Mouse (Mus musculus): ENCODE measurements at regions not wholly inside any gene's neighbourhood (a gene's known extent, or its start where the extent isn't known, plus 50 kb on each side); places are given as distances from the start of the nearest gene placed in this dataset.
A peak's percentile ranks its signal among the peaks of the same experiment; 100 is the strongest.

DNA sequence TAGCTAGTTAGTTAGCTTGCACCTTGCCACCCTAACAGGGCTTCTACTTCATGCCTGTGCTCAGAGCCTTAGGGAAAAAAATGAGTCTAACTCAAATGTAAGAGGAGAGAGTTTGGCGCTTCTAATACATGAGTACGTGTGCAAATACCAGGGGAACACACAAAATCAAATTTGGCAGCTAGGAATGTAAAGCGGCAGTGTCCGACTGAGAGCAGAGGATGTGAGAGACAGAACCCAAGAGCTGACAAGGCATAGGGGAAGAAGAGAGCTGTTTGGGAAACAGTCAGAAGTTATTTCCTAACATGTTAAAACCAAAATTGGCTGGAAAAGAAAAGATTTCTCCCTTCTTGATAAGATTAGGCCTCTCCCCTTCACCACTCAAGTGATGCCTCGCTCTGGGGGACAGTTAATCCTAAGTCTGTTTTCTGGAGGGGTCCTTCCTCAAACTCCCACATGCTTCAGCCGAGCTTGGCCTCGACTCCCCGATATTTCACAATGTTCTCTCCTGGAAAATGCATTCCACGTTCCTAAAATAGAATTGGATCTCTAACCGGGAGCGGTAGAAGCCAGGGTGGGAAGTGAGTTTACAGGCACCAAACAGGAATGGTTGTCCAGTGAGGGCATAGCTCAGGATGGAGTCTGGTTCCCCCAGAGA, 229.1 kb downstream of the Maf start:
- H3K4me1 ChIP-seq (ENCODE audit: insufficient read depth): peaks cover 5% of the 10 kb centered on the region; the same call in 1 of the 2 replicates
- WGBS (ENCODE audit: insufficient replicate concordance): 70% methylated on average over 11 of the region's 11 CpGs
- no peak overlapping the region for H3K4me3 ChIP-seq (ENCODE audit: low read depth, low read length)
- no peak for ATAC-seq
- no peak overlapping the region for H3K27ac ChIP-seq (ENCODE audit: low read depth)
- H3K4me2 ChIP-seq (ENCODE audit: low read depth, low read length): no peak overlapping the region
- no peaks in the 10 kb centered on the region for H3K36me3 ChIP-seq (replicated peaks; ENCODE audit: insufficient read depth, low read length)
- no peaks in the 10 kb centered on the region for H3K9me3 ChIP-seq (ENCODE audit: low read length)
- no peaks in the 10 kb centered on the region for H3K27me3 ChIP-seq (ENCODE audit: insufficient read depth, low read length)
- DNase-seq: no peak
- TF ChIP-seq EP300 (IDR thresholded peaks at IDR 0.05; ENCODE audit: low read depth) (no peak), CTCF (IDR thresholded peaks at IDR 0.05; ENCODE audit: low read depth) (no peak)
- H3K9ac ChIP-seq (replicated peaks): no peak overlapping the region

DNA sequence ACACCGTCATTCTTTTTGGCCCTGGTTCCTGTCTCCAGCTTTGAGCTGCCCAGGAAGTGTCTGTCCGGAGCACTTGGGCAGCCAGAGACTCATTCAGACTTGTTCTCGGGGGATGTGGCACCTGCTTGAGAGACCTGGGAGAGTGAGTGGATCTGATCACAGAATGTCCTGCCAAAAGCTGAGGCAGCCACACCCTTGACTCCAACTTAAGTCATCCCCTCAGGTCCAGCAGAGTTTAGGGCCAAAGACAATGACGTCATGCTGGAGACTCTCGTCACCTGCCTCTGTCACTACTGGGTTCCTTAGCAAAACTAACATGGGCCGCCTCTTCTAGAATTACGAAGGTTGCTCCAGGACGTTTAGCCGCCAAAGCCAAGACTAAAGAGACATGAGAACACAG, 231.5 kb downstream of the Maf start:
- Histone ChIP-seq H3K36me3 (replicated peaks; ENCODE audit: insufficient read depth, low read length) (no peaks in the 10 kb centered on the region), H3K27me3 (ENCODE audit: insufficient read depth, low read length) (no peaks in the 10 kb centered on the region), H3K4me3 (ENCODE audit: low read depth, low read length) (no peak overlapping the region), H3K27ac (ENCODE audit: low read depth) (no peak overlapping the region), H3K4me2 (ENCODE audit: low read depth, low read length) (no peak overlapping the region), H3K9me3 (ENCODE audit: low read length) (no peaks in the 10 kb centered on the region), H3K4me1 (ENCODE audit: insufficient read depth) (peaks cover 5% of the 10 kb centered on the region; the same call in 1 of the 2 replicates), H3K9ac (replicated peaks) (no peak overlapping the region)
- TF ChIP-seq EP300 (IDR thresholded peaks at IDR 0.05; ENCODE audit: low read depth) (no peak), CTCF (IDR thresholded peaks at IDR 0.05; ENCODE audit: low read depth) (no peak)
- ATAC-seq (no peak), DNase-seq (no peak)
- 82% methylated on average over 9 of the region's 9 CpGs for WGBS (ENCODE audit: insufficient replicate concordance)

DNA sequence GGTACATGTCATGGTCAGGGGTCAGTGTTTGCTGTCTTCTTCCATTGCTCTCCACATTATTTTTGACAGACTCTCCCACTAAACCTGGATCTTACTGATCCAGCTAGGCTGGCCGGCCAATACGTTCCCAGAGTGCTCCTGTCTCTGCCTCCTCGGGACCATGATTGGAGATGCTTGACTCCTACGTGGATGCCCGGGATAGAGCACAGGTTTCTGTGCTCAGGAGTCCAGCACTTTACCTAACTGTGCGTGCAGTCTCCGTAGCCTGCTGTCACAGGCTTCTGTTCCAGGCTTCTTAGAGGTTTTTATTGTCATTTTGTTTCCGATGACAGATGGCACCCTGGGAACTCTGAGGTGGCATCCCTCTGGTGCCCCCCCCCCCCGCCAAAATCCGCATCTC, 232.4 kb downstream of the Maf start:
- no peaks in the 10 kb centered on the region for H3K36me3 ChIP-seq (replicated peaks; ENCODE audit: insufficient read depth, low read length)
- H3K4me1 ChIP-seq (ENCODE audit: insufficient read depth): peaks cover 5% of the 10 kb centered on the region; the same call in 1 of the 2 replicates
- no peaks in the 10 kb centered on the region for H3K27me3 ChIP-seq (ENCODE audit: insufficient read depth, low read length)
- no peak for TF ChIP-seq CTCF (IDR thresholded peaks at IDR 0.05; ENCODE audit: low read depth)
- no peak for TF ChIP-seq EP300 (IDR thresholded peaks at IDR 0.05; ENCODE audit: low read depth)
- no peak for ATAC-seq
- H3K4me2 ChIP-seq (ENCODE audit: low read depth, low read length): no peak overlapping the region
- H3K9ac ChIP-seq (replicated peaks): no peak overlapping the region
- H3K9me3 ChIP-seq (ENCODE audit: low read length): no peaks in the 10 kb centered on the region
- no peak overlapping the region for H3K4me3 ChIP-seq (ENCODE audit: low read depth, low read length)
- no peak overlapping the region for H3K27ac ChIP-seq (ENCODE audit: low read depth)
- WGBS (ENCODE audit: insufficient replicate concordance): 77% methylated on average over 10 of the region's 10 CpGs
- no peak for DNase-seq

DNA sequence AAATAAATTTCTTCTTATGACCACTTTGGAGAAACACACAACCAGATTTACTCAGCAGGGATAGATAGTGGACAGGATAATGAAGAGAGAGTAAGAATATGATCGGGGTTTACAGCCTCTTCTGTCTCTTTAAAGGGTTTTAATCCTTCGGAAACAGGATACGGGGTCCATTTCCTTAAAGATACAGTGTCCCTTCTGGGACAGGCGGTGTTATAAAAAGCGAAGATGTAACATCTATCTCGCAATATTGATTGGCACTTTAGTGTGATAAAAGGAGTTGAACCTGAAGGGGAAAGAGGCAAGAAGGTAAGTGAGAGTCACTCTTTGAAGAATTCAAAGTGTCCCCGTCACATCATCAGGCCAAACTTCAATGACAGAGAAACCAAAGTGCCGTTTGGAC, 233.6 kb downstream of the Maf start:
- Histone ChIP-seq H3K4me2 (ENCODE audit: low read depth, low read length) (peak overlapping the region; percentile 42), H3K4me1 (ENCODE audit: insufficient read depth) (peaks cover 3% of the 10 kb centered on the region; the same call in 1 of the 2 replicates), H3K9me3 (ENCODE audit: low read length) (no peaks in the 10 kb centered on the region), H3K36me3 (replicated peaks; ENCODE audit: insufficient read depth, low read length) (no peaks in the 10 kb centered on the region), H3K27me3 (ENCODE audit: insufficient read depth, low read length) (no peaks in the 10 kb centered on the region), H3K4me3 (ENCODE audit: low read depth, low read length) (no peak overlapping the region), H3K9ac (replicated peaks) (no peak overlapping the region), H3K27ac (ENCODE audit: low read depth) (no peak overlapping the region)
- DNase-seq (no peak), ATAC-seq (no peak)
- TF ChIP-seq EP300 (IDR thresholded peaks at IDR 0.05; ENCODE audit: low read depth) (no peak), CTCF (IDR thresholded peaks at IDR 0.05; ENCODE audit: low read depth) (no peak)
- WGBS (ENCODE audit: insufficient replicate concordance): 41% methylated on average over 8 of the region's 8 CpGs

DNA sequence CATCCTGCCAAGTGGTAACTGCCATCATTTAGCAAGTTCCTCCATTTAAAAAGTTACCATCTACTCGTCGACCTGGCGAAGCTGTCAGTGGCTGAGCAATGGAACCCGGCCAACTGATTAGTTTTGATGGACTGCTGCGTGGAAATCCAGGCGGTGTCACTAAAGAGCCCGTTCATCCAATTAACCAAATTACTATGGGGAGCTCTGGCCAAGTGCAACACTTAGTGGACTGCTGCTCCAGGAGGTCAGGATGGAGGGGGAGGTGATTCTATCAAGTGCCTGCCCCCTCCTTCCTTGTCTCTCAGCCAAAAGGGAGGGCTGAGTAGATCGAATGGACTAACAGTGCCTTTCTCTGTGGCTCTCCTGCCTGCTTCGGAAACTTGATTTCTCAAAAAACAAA, 241.0 kb downstream of the Maf start:
- H3K4me3 ChIP-seq (ENCODE audit: low read depth, low read length): no peak overlapping the region
- no peaks in the 10 kb centered on the region for H3K9me3 ChIP-seq (ENCODE audit: low read length)
- H3K27me3 ChIP-seq (ENCODE audit: insufficient read depth, low read length): no peaks in the 10 kb centered on the region
- no peak overlapping the region for H3K4me2 ChIP-seq (ENCODE audit: low read depth, low read length)
- H3K27ac ChIP-seq (ENCODE audit: low read depth): no peak overlapping the region
- DNase-seq (no peak), ATAC-seq (no peak)
- H3K9ac ChIP-seq (replicated peaks): no peak overlapping the region
- no peaks in the 10 kb centered on the region for H3K36me3 ChIP-seq (replicated peaks; ENCODE audit: insufficient read depth, low read length)
- no peaks in the 10 kb centered on the region for H3K4me1 ChIP-seq (ENCODE audit: insufficient read depth)
- WGBS (ENCODE audit: insufficient replicate concordance): 53% methylated on average over 9 of the region's 9 CpGs
- TF ChIP-seq EP300 (IDR thresholded peaks at IDR 0.05; ENCODE audit: low read depth): no peak
- TF ChIP-seq CTCF (IDR thresholded peaks at IDR 0.05; ENCODE audit: low read depth): no peak

DNA sequence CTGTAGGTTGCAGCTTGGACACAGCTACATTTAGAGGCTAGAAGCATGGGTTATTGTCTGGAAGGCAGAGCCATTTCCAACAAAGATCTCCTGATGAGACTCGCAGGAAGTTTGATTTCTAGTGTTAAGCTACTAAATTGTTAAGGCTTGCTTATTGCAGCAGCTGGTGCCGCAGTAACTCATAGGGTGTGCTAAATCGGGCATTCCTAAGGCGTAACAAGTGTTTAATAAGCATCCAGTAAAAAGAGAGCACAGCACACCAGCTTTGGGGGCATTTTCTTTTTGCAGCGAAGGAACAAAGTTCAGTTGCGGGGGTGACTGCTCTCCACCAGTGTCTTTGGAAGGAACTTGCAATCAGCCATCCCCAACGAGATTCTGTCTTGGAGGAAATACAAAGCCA, 241.5 kb downstream of the Maf start:
- Histone ChIP-seq H3K27ac (ENCODE audit: low read depth) (no peak overlapping the region), H3K36me3 (replicated peaks; ENCODE audit: insufficient read depth, low read length) (no peaks in the 10 kb centered on the region), H3K4me1 (ENCODE audit: insufficient read depth) (no peaks in the 10 kb centered on the region), H3K4me3 (ENCODE audit: low read depth, low read length) (no peak overlapping the region), H3K4me2 (ENCODE audit: low read depth, low read length) (no peak overlapping the region), H3K27me3 (ENCODE audit: insufficient read depth, low read length) (no peaks in the 10 kb centered on the region), H3K9ac (replicated peaks) (no peak overlapping the region), H3K9me3 (ENCODE audit: low read length) (no peaks in the 10 kb centered on the region)
- no peak for DNase-seq
- WGBS (ENCODE audit: insufficient replicate concordance): 67% methylated on average over 7 of the region's 7 CpGs
- no peak for TF ChIP-seq EP300 (IDR thresholded peaks at IDR 0.05; ENCODE audit: low read depth)
- no peak for TF ChIP-seq CTCF (IDR thresholded peaks at IDR 0.05; ENCODE audit: low read depth)
- no peak for ATAC-seq

All from liver, postnatal 0 days (tissue).